In the genomic region with DNA sequence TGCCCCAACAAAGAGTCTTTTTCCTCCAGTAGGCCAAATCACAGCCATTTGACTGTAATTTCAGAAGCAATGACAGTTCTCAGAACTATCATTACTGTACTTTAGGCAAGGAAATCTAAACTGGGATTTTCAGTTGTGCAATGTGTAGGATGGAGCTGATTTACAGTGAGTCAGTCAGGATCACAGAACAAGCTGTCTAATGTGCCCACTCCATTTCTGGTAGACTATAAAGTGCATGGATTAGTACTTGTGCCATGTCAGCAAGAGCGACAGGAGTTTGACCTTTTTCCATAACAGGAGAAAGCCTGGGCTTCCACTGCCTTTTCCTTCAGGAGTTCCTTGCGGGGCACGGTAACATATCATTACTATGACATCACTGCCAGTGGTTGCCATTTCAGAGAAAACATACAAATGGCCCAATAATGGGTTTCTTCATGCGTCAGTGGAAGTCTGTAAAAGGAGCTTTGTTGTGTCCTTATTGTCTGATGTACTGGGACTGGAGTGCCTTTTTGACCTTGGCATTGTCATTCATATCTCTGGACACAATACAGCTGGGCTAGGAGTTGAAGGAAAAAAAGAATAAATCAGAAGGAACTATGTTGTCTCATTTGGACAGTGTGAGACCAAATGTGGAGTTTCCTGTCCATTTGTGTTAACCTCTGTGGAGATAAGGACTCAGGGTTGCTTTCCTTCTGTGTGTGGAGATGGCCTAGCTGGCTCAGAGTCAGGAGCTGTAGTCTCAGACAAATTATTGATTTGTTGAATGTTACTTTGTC, we compare ENCODE assay signal across 10 mouse cellular contexts.
A peak's percentile ranks its signal among the peaks of the same experiment; 100 is the strongest.
DNase-seq lines count a peak whose midpoint lies in the region; ATAC-seq lines count a peak whose summit lies in the region.
"Had no signal": no experiment of that assay in that cellular context is flagged by ENCODE, and none has a peak within 500 bp of the region (broad histone marks: within the 10 kb centered on the region; RNA-seq: fewer than 3 reads in every experiment).

No protein-coding gene starts in this region.

- H3K9ac ChIP-seq in heart, embryonic 11.5 days (ENCODE audit: low read depth, low read length): no peak overlapping the region
- H3K9ac ChIP-seq in neural tube, embryonic 15.5 days (replicated peaks): no peak overlapping the region
- no peak overlapping the region for H3K9ac ChIP-seq in kidney, embryonic 15.5 days
- H3K9ac ChIP-seq in stomach, embryonic 15.5 days: no peak overlapping the region

- H3K9me3 ChIP-seq in heart, embryonic 11.5 days (replicated peaks; ENCODE audit: control insufficient read depth, low read length): no peaks in the 10 kb centered on the region
- no peaks in the 10 kb centered on the region for H3K9me3 ChIP-seq in neural tube, embryonic 15.5 days (replicated peaks)
- no peaks in the 10 kb centered on the region for H3K9me3 ChIP-seq in kidney, embryonic 15.5 days (replicated peaks)
- H3K9me3 ChIP-seq in stomach, embryonic 15.5 days: no peaks in the 10 kb centered on the region

- 0 out of 2 replicates have a peak, but pooled peaks cover 5% of the 10 kb centered on the region for H3K4me1 ChIP-seq in heart, embryonic 11.5 days (ENCODE audit: control insufficient read depth, insufficient read depth, low read length)
- H3K4me1 ChIP-seq in neural tube, embryonic 15.5 days: no peaks in the 10 kb centered on the region
- H3K4me1 ChIP-seq in kidney, embryonic 15.5 days: 0 out of 2 replicates have a peak, but pooled peaks cover 4% of the 10 kb centered on the region
- H3K4me1 ChIP-seq in stomach, embryonic 15.5 days: no peaks in the 10 kb centered on the region

- no peak overlapping the region for H3K4me2 ChIP-seq in heart, embryonic 11.5 days
- H3K4me2 ChIP-seq in neural tube, embryonic 15.5 days: no peak overlapping the region
- no peak overlapping the region for H3K4me2 ChIP-seq in kidney, embryonic 15.5 days
- no peak overlapping the region for H3K4me2 ChIP-seq in stomach, embryonic 15.5 days

- no peak for DNase-seq in heart, adult 18-20 months
- peak; percentile 29 for DNase-seq in neural tube, embryonic 10.5 days (ENCODE audit: extremely low spot score, low spot score)
- DNase-seq in cerebellum, postnatal 10 days: no peak
- no peak for DNase-seq in MN1 (ENCODE audit: low spot score)
- DNase-seq: heart, postnatal 36 days had no signal

- WGBS in heart, embryonic 11.5 days (ENCODE audit: insufficient replicate concordance): 41% methylated on average over 4 of the region's 4 CpGs
- 20% methylated on average over 4 of the region's 4 CpGs for WGBS in neural tube, embryonic 15.5 days
- WGBS in kidney, embryonic 15.5 days: 14% methylated on average over 4 of the region's 4 CpGs
- WGBS in stomach, embryonic 15.5 days: 49% methylated on average over 4 of the region's 4 CpGs

- no peaks in the 10 kb centered on the region for H3K27me3 ChIP-seq in heart, embryonic 11.5 days (ENCODE audit: control insufficient read depth, insufficient read depth, low read length)
- H3K27me3 ChIP-seq in neural tube, embryonic 15.5 days (replicated peaks): no peaks in the 10 kb centered on the region
- H3K27me3 ChIP-seq in kidney, embryonic 15.5 days: no peaks in the 10 kb centered on the region
- H3K27me3 ChIP-seq in stomach, embryonic 15.5 days (replicated peaks): no peaks in the 10 kb centered on the region
- H3K27me3 ChIP-seq: CH12.LX had no signal

- H3K36me3 ChIP-seq in heart, embryonic 11.5 days (ENCODE audit: control insufficient read depth, insufficient read depth, low read length): no peaks in the 10 kb centered on the region
- H3K36me3 ChIP-seq in neural tube, embryonic 15.5 days: no peaks in the 10 kb centered on the region
- H3K36me3 ChIP-seq in kidney, embryonic 15.5 days: no peaks in the 10 kb centered on the region
- H3K36me3 ChIP-seq in stomach, embryonic 15.5 days: no peaks in the 10 kb centered on the region

- ATAC-seq in heart, embryonic 11.5 days (replicated peaks; ENCODE audit: insufficient number of reproducible peaks, low FRiP score, low TSS enrichment): no peak; the same call in 1 of the 2 replicates
- no peak for ATAC-seq in neural tube, embryonic 15.5 days (ENCODE audit: low FRiP score)
- ATAC-seq in kidney, embryonic 15.5 days (replicated peaks; ENCODE audit: low FRiP score): peak; percentile 90
- ATAC-seq in stomach, embryonic 15.5 days (ENCODE audit: insufficient read depth, low FRiP score, low read depth): peak; percentile 60

- H3K4me3 ChIP-seq in heart, embryonic 11.5 days (ENCODE audit: low read depth, low read length): no peak overlapping the region
- no peak overlapping the region for H3K4me3 ChIP-seq in neural tube, embryonic 15.5 days (replicated peaks)
- H3K4me3 ChIP-seq in kidney, embryonic 15.5 days (replicated peaks): no peak overlapping the region
- H3K4me3 ChIP-seq in stomach, embryonic 15.5 days (replicated peaks): no peak overlapping the region

- peak overlapping the region; percentile 22 for H3K27ac ChIP-seq in heart, embryonic 11.5 days (ENCODE audit: low read depth, low read length)
- no peak overlapping the region for H3K27ac ChIP-seq in neural tube, embryonic 15.5 days (replicated peaks)
- H3K27ac ChIP-seq in kidney, embryonic 15.5 days: peak overlapping the region; percentile 84
- H3K27ac ChIP-seq in stomach, embryonic 15.5 days: no peak overlapping the region

Comparison
In these comparisons a context has a peak if more than half of its experiments do, and no peak if none do; other contexts are left out.
1. ATAC-seq: peak in kidney, embryonic 15.5 days (single experiment) and stomach, embryonic 15.5 days (single experiment); none in heart, embryonic 11.5 days (single experiment) and neural tube, embryonic 15.5 days (single experiment).
2. H3K27ac ChIP-seq: peak in heart, embryonic 11.5 days (single experiment) and kidney, embryonic 15.5 days (single experiment); none in neural tube, embryonic 15.5 days (single experiment) and stomach, embryonic 15.5 days (single experiment).